Mouse (Mus musculus): ENCODE measurements around the gene Gm9970.

Gm9970 gene

DNA sequence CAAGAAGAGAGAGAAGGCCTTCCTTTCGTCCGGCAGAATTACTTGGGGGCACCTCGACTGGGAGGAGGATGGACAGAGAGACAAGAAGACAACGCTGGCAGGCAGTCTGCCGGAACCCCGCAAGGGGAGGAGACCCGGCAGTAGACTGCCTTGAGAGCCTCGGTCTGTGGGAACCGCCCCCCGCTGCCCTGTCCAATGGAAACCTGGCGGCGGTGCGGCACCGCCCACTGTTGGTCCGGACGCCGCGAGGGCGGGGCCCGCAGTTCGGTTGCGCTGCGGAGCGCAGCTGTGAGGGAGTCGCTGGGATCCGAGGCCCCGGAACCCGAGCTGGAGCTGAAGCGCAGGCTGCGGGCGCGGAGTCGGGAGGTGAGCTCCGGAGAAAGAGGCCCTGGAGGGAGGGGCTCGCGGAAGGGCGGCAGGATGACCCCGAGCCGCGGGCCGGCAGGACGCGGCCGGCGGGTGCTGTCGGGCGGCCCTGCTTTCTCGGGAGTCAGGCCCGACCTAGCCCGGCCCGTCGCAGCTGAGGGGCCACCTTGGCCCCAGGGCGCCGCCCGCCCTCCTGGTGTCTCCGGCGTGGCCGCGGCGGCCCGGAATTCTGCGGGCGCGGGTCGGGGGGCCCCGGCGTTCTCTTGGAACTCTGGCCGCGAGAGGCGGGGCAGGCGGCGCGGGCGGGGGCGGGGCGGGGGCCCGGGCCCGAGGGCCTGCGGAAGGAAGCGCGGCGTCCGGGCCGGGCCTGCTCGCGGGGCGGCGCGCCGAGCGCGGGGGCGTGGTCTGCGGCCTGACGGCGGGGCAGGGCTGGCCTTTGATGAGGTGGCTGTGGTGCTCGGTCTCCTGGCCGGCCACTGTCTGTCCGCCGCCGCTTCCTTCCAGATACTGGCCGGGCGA lies at the start of gene Gm9970, which contains the start of gene Nrbp1:
TSS of gene Gm9970 (minus strand) at position 596 of the 885 bp plus-strand sequence.
TSS of gene Nrbp1 (plus strand) at position 228 of the 885 bp plus-strand sequence.
- peak; percentile 90 for DNase-seq (ENCODE audit: low read depth, low spot score)

GRCm38 (mm10) chr5:31289626-31290230 lies 48.7 kb upstream of the Gm9970 start:
- no peak for DNase-seq (ENCODE audit: low read depth, low spot score)

DNA sequence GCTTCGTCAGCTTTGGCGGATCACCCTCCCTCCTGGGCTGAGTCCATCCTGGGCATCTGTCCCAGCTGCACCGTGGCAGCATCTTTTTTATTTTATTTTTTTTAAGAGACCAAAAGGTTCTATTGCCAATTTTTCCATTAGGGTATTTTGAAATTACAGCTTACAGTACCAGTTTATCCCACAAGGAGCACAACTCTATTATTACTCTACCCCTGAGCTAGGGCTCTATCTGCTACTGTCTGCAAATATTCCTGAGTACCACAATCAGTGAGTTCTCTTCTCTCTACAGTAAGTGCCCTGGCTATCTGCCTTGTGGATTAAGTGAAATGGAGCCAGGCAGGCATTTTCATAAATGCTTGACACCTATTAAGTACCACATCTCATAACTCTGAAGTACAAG lies 47.6 kb upstream of the Gm9970 start:
- no peak for DNase-seq (ENCODE audit: low read depth, low spot score)

DNA sequence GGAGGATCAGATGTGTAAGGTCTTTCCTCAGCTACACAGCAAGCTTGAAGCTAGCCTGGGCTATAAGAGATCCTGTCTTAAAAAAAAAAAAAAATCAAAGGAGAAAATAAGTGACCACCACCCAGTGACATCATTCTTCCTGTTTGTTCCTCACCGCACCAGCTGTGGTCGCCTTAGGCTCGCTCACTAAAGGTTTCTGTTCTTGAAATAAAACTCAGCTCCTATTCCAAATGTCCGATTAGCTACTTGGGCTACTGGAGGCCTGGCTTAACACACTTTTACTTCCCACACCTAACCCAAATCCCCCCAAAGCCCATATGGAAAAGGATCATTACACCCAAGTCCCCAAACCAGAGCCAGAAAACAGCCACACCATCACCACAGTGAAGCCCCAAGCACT lies 47.2 kb upstream of the Gm9970 start:
- no peak for DNase-seq (ENCODE audit: low read depth, low spot score)

GRCm38 (mm10) chr5:31279245-31279988 lies 38.4 kb upstream of the Gm9970 start:
- DNase-seq (ENCODE audit: low read depth, low spot score): no peak

DNA sequence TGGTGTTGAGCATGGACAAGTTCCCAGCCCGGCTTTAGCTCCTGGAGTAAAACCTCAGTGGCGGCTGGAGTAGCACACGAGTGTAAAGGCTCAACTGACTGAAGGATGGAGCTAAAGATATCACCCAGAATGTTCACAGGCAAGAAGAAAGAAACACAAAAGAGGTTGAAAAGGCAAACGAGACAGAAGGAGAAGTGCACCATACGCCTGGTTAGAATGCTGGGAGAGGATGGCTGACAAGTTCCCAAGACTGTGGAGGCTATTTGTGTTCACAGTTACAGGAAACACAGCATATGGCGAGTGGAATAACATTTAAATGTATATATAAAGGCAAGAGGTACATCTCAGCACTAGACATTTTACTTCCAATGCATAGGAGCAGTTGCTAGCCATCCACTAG lies 32.0 kb upstream of the Gm9970 start:
- no peak for DNase-seq (ENCODE audit: low read depth, low spot score)

- no peak for DNase-seq (ENCODE audit: low read depth, low spot score)
Observed at GRCm38 (mm10) chr5:31267686-31268085, 26.7 kb upstream of the Gm9970 start.

DNA sequence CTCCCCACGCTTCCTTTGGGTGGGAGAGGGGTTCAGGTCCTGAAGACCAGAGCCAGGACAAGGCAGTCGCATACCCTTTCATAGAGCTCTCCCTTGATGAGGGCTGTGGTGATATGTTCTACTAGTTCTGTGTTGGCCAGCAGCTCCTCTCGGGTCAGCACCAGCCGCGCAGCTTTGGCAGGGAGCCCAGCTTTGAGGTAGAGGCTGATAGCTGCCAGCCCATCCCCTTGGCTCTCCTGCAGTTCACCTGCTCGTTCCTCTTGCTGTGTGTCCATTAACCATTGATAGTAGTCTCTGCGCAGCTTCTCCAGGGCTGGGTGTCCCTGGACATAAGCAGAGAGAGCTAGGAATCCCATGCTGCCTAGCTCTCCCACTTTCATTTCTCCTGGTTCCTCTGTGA lies 25.1 kb upstream of the Gm9970 start:
- no peak for DNase-seq (ENCODE audit: low read depth, low spot score)

DNA sequence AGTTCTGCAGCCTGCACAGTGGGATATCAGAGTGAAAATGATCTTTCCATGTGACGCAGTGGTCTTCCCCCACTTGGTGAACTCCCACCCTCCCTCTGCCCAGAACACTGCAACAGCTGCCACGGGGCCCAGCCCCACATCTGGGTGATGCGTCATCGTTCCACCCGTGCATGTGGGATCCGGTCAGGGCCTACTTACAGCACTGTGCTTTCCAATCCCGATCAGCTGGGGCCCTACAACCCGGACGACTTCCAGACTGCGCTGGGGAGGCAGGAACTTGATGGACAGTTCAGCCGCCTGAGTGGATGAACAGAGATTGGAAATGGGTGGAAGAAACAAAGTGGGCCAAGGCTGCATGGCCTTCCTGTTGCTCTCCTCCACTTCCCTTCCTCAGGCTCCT lies 16.6 kb upstream of the Gm9970 start:
- DNase-seq (ENCODE audit: low read depth, low spot score): no peak

DNA sequence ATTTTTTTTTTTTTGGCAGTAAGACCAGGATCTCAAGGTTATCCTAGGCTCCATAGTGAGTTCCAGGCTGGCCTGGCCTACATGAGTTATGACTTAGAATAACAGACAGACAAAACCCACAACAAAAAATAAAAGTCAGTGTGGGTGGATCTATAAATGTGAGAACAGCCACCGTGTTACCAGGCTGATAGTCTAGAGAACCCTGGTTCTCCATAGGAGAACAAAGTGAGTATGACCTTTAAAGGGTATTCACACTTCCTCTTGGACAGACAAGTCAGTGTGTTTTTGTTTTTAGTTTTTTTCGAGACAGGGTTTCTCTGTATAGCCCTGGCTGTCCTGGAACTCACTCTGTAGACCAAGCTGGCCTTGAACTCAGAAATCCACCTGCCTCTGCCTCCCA lies 14.9 kb upstream of the Gm9970 start:
- no peak for DNase-seq (ENCODE audit: low read depth, low spot score)

- DNase-seq (ENCODE audit: low read depth, low spot score): no peak
Observed at GRCm38 (mm10) chr5:31255381-31255780, 14.3 kb upstream of the Gm9970 start.

DNA sequence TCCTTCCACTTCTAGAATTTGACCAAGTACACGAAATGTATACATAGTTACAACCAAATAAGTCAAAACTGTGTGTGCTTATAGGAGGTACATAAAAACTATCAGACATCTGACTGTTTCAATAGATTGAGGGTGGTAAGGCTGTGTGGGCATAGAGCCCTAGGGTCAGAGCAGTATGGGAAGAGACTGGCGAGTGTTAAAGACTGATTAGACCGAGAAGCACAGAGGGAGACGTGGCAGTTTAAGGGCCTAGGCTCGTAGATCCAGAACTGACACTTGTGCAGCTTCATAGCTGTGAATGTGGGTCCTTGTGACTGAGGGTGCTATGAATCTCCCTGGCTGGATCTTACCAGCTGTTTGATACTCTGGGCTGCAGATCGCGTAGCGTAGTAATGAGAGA lies 13.9 kb upstream of the Gm9970 start:
- DNase-seq (ENCODE audit: low read depth, low spot score): no peak

DNA sequence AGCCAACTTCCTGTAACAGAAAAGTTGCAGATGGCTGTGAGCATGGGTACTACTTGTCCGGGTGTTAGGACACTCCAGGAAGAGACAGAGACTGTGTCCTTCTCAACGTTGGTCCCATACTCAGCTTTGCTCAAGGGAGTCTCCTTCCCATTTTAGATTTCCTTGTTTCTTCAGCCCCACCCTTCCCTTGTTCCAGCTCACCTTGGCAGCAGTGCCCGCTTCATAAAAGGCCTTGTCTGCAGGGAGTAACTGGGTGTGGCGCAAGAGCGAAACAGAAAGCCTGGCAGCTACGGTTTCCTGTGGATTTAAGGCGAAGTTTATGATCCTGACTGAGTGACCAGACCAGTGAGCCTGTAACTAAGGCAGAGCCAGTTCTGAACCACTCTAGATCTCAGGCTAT lies 13.4 kb upstream of the Gm9970 start:
- no peak for DNase-seq (ENCODE audit: low read depth, low spot score)

GRCm38 (mm10) chr5:31253806-31254205 lies 12.8 kb upstream of the Gm9970 start:
- no peak for DNase-seq (ENCODE audit: low read depth, low spot score)

DNA sequence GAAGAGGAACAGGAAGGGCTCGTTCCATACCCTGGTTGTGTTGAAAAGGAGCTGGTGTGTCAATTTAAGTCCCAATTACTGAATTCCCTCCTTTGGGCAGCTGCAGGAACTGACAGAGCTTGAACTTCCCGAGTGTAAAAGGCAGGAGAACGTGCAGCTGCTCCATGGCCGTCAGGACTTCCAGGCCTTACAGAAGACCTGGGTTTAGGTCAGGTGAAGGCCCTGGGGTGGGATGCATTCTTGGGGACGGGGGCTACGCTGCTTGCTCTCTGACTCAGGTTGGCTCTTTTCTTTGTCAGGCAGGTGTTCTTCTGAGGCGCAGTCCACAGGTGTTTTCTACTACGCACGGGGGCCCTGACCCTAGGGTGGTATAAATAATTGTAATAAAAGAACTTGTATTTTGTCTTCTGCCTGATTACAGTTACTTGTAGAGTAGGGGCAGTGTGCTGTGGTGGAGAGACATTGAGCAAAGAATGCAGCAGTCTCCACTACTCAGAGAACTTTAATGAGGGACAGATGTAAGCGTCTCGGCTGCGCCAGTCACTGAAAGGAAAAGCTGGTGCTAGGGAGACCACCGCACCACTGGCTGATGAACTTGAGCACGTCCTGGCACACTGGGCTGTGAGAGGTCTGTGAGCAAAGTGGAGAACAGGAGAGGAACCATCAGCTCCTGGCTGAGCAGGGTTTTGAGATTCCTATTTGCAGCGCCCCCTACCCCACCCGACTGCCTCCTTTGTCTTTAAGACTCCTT lies 11.9 kb upstream of the Gm9970 start:
- no peak for DNase-seq (ENCODE audit: low read depth, low spot score)

GRCm38 (mm10) chr5:31252151-31252550 lies 11.1 kb upstream of the Gm9970 start:
- no peak for DNase-seq (ENCODE audit: low read depth, low spot score)

DNA sequence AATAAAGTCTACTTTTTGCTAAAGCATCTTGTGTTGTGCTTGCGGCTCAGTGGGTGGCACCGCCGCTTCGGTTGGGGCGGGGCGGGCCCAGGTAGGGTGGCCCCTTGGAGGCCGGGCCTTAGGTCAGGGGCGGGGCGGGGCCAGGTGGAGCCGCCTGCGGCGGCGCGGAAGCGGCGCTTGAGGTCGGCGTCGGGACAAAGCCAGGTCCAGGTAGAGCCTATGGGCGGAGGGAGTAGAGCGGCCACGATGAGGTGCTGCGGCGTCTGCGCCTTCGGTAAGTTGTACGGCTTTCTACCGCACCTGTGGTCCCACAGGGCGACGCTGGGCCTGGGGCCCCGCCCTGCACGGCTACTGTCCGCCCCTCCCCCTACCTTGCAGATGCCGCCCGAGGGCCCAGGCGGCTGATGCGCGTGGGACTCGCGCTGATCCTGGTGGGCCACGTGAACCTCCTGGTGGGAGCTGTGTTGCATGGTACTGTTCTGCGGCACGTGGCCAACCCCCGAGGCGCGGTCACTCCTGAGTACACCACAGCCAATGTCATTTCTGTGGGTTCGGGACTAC lies 10.6 kb upstream of the Gm9970 start, which contains the start of gene Krtcap3:
TSS of gene Krtcap3 (plus strand) at position 151 of the 561 bp plus-strand sequence.
- DNase-seq (ENCODE audit: low read depth, low spot score): no peak

- no peak for DNase-seq (ENCODE audit: low read depth, low spot score)
Observed at GRCm38 (mm10) chr5:31250716-31251115, 9.7 kb upstream of the Gm9970 start.

DNA sequence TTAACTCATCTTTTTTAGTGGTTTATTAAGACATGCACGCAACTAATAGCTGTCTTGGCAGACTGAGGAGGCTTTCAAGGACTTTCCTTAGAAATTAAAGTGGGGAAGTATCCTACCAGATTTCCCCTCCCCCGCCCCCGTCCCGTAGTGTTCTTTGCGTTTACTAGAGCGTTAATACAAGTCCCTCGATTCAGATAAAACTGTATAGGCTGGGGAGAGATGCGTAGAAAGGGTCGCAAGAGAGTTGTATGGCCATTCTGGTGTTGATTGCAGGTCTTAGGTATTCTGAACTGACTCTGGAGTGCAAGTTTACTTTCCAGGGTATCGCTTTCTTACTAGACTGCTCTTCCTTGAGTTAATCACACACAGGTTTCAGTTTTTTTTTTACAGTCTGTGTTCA lies 1.2 kb upstream of the Gm9970 start:
- DNase-seq (ENCODE audit: low read depth, low spot score): no peak

DNA sequence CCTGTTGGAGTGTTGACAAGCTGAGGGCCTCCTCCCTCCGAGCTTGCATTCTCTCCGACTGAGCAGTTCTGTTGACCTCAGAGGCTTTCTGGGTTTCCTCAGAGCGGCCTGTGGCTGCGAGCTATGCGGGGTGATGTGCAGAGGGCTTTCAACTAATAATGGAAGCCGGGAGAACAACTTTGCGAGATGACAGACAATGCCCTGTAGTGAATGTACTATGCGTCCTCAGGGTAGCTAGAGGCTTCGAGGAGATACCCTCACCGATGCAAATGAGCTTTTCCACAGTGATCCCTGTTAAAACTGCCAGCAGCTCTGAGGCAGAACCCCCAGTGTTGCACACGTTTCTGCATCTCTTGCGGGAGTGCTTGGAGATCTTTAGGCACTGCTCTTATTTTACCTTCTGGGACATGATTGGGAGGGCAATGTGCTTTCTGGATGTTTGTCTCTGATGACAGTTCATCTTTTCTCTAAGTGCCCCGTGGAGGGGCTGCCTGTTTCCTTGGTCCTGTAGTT lies 546 bp upstream of the Gm9970 start:
- no peak for DNase-seq (ENCODE audit: low read depth, low spot score)

- DNase-seq (ENCODE audit: low read depth, low spot score): no peak
Observed at GRCm38 (mm10) chr5:31226641-31227040, 14.4 kb downstream of the Gm9970 start.

Data from brain, embryonic 18.5 days (tissue).